Mouse (Mus musculus): ENCODE results near the gene Rpl36. TPM values are rescaled to one million over a fixed set of nuclear protein-coding genes. Genes with fewer than 3 reads are reported as not detected.

Gene Rpl36
- polyA plus RNA-seq, 1 experiment from 2014 or later: 1,574 TPM

DNA sequence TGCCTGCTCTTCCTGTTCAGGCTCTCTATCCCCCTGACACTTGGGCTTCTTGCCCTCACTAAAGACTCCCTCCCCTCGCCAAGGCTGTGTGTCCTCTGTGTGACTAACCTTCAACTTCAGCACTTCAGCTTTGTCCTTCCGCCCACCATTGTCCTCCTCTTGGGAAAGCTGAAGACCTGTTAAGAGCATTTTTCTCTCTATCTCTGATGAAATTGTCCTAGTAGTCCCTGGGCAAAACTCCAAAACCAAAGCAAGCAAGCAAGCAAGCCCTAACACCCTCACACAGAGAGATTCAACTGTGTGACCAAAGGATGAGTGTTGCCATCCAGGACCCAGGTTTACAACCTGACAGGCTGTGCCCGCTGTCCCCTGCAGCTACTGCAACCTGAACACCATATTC, 50.4 kb downstream of the Rpl36 start:
- Histone ChIP-seq H3K9me3 (replicated peaks) (no peaks in the 10 kb centered on the region), H3K27ac (no peak overlapping the region), H3K4me3 (no peak overlapping the region), H3K9ac (no peak overlapping the region), H3K27me3 (replicated peaks) (peaks cover 78% of the 10 kb centered on the region), H3K4me1 (peaks cover 15% of the 10 kb centered on the region), H3K4me2 (no peak overlapping the region), H3K36me3 (no peaks in the 10 kb centered on the region)
- no peak for ATAC-seq
- 54% methylated on average over 3 of the region's 3 CpGs for WGBS (ENCODE audit: insufficient replicate concordance)

Other genes with a start within 250 kb of the Rpl36 start
- 19.3 and 21.2 TPM in 2 replicates for gene Ptprs, start 136.9 kb upstream of the Rpl36 start, polyA plus RNA-seq (2016; fragmentation: Nextera tagmentation; extraction: Ambion mirVana)
- not detected in 2 replicates for gene Znrf4, start 101.0 kb upstream of the Rpl36 start, polyA plus RNA-seq (2016; fragmentation: Nextera tagmentation; extraction: Ambion mirVana)
- 0.20 and 0.25 TPM in 2 replicates for gene Gm20219, start 59.0 kb upstream of the Rpl36 start, polyA plus RNA-seq (2016; fragmentation: Nextera tagmentation; extraction: Ambion mirVana)
- 58.9 and 63.6 TPM in 2 replicates for gene Safb2, start 28.8 kb upstream of the Rpl36 start, polyA plus RNA-seq (2016; fragmentation: Nextera tagmentation; extraction: Ambion mirVana)
- 73.6 and 79.1 TPM in 2 replicates for gene Safb, start 28.6 kb upstream of the Rpl36 start, polyA plus RNA-seq (2016; fragmentation: Nextera tagmentation; extraction: Ambion mirVana)
- gene 2410015M20Rik, start 3.6 kb upstream of the Rpl36 start, polyA plus RNA-seq (2016; fragmentation: Nextera tagmentation; extraction: Ambion mirVana): 176 and 179 TPM in 2 replicates
- gene Lonp1, start 13.5 kb downstream of the Rpl36 start, polyA plus RNA-seq (2016; fragmentation: Nextera tagmentation; extraction: Ambion mirVana): 61.7 and 65.4 TPM in 2 replicates
- 0.50 and 0.57 TPM in 2 replicates for gene Catsperd, start 14.7 kb downstream of the Rpl36 start, polyA plus RNA-seq (2016; fragmentation: Nextera tagmentation; extraction: Ambion mirVana)
- gene Ranbp3, start 59.9 kb downstream of the Rpl36 start, polyA plus RNA-seq (2016; fragmentation: Nextera tagmentation; extraction: Ambion mirVana): 66.3 and 67.5 TPM in 2 replicates
- gene Ndufa11, start 104.4 kb downstream of the Rpl36 start, polyA plus RNA-seq (2016; fragmentation: Nextera tagmentation; extraction: Ambion mirVana): 265 and 282 TPM in 2 replicates
- gene Vmac, start 104.6 kb downstream of the Rpl36 start, polyA plus RNA-seq (2016; fragmentation: Nextera tagmentation; extraction: Ambion mirVana): 3.8 and 4.0 TPM in 2 replicates
- 3.2 and 4.1 TPM in 2 replicates for gene Nrtn, start 144.1 kb downstream of the Rpl36 start, polyA plus RNA-seq (2016; fragmentation: Nextera tagmentation; extraction: Ambion mirVana)
- gene Dus3l, start 151.3 kb downstream of the Rpl36 start, polyA plus RNA-seq (2016; fragmentation: Nextera tagmentation; extraction: Ambion mirVana): 24.1 and 24.6 TPM in 2 replicates
- 1.1 and 1.2 TPM in 2 replicates for gene Prr22, start 156.8 kb downstream of the Rpl36 start, polyA plus RNA-seq (2016; fragmentation: Nextera tagmentation; extraction: Ambion mirVana)
- 12.6 and 13.6 TPM in 2 replicates for gene Rfx2, start 217.6 kb downstream of the Rpl36 start, polyA plus RNA-seq (2016; fragmentation: Nextera tagmentation; extraction: Ambion mirVana)